Mouse (Mus musculus): ENCODE measurements around the gene Dscaml1.
"Not testable (repeated sequence)": the region's sequence is repeated elsewhere in the genome, so short reads cannot be mapped to it uniquely, and the experiment has no call there.

Dscaml1 gene

GRCm38 (mm10) chr9:45693424-45694237, 267.2 kb downstream of the Dscaml1 start:
- DNase-seq (ENCODE audit: low spot score): no peak

- DNase-seq (ENCODE audit: low spot score): no peak
Observed at GRCm38 (mm10) chr9:45694256-45694655, 267.8 kb downstream of the Dscaml1 start.

- no peak for DNase-seq (ENCODE audit: low spot score)
Observed at GRCm38 (mm10) chr9:45699171-45699570, 272.7 kb downstream of the Dscaml1 start.

GRCm38 (mm10) chr9:45703236-45703635, 276.8 kb downstream of the Dscaml1 start:
- DNase-seq (ENCODE audit: low spot score): no peak

- DNase-seq (ENCODE audit: low spot score): no peak
Observed at GRCm38 (mm10) chr9:45704441-45704840, 278.0 kb downstream of the Dscaml1 start.

- no peak for DNase-seq (ENCODE audit: low spot score)
Observed at GRCm38 (mm10) chr9:45710300-45710699, 283.9 kb downstream of the Dscaml1 start.

GRCm38 (mm10) chr9:45715387-45715786, 289.0 kb downstream of the Dscaml1 start:
- no peak for DNase-seq (ENCODE audit: low spot score)

- no peak for DNase-seq (ENCODE audit: low spot score)
Observed at GRCm38 (mm10) chr9:45719997-45720396, 293.6 kb downstream of the Dscaml1 start.

- DNase-seq (ENCODE audit: low spot score): no peak
Observed at GRCm38 (mm10) chr9:45731851-45732250, 305.4 kb downstream of the Dscaml1 start.

- DNase-seq (ENCODE audit: low spot score): no peak
Observed at GRCm38 (mm10) chr9:45733246-45733645, 306.8 kb downstream of the Dscaml1 start.

- no peak for DNase-seq (ENCODE audit: low spot score)
Observed at GRCm38 (mm10) chr9:45739001-45739701, 312.7 kb downstream of the Dscaml1 start.

GRCm38 (mm10) chr9:45739702-45740583, 313.5 kb downstream of the Dscaml1 start:
- no peak for DNase-seq (ENCODE audit: low spot score)

GRCm38 (mm10) chr9:45740584-45740980, 314.2 kb downstream of the Dscaml1 start:
- no peak for DNase-seq (ENCODE audit: low spot score)

- no peak for DNase-seq (ENCODE audit: low spot score)
Observed at GRCm38 (mm10) chr9:45745451-45745850, 319.0 kb downstream of the Dscaml1 start.

GRCm38 (mm10) chr9:45749917-45750316, 323.5 kb downstream of the Dscaml1 start:
- no peak for DNase-seq (ENCODE audit: low spot score)

- DNase-seq (ENCODE audit: low spot score): no peak
Observed at GRCm38 (mm10) chr9:45754452-45755091, 328.1 kb downstream of the Dscaml1 start.

GRCm38 (mm10) chr9:45766195-45766594, 339.8 kb downstream of the Dscaml1 start:
- no peak for DNase-seq (ENCODE audit: low spot score)

- no peak for DNase-seq (ENCODE audit: low spot score)
Observed at GRCm38 (mm10) chr9:45767155-45767554, 340.7 kb downstream of the Dscaml1 start.

- DNase-seq (ENCODE audit: low spot score): no peak
Observed at GRCm38 (mm10) chr9:45768421-45768820, 342.0 kb downstream of the Dscaml1 start.

- no peak for DNase-seq (ENCODE audit: low spot score)
Observed at GRCm38 (mm10) chr9:45769596-45769995, 343.2 kb downstream of the Dscaml1 start.

- no peak for DNase-seq (ENCODE audit: low spot score)
Observed at GRCm38 (mm10) chr9:45774088-45774487, 347.7 kb downstream of the Dscaml1 start.

- DNase-seq (ENCODE audit: low spot score): not testable (repeated sequence)
Observed at GRCm38 (mm10) chr9:45776176-45776575, 349.7 kb downstream of the Dscaml1 start.
